26 mouse cellular contexts compared by ENCODE assay signal in genomic region chr6:120309338-120309737, GRCm38 (mm10). TPM values are rescaled to one million over a fixed set of nuclear protein-coding genes. Genes with fewer than 3 reads are reported as not detected.
A peak's percentile ranks its signal among the peaks of the same experiment; 100 is the strongest.
DNase-seq lines count a peak whose midpoint lies in the region; ATAC-seq lines count a peak whose summit lies in the region.
"Had no signal": no experiment of that assay in that cellular context is flagged by ENCODE, and none has a peak within 500 bp of the region (broad histone marks: within the 10 kb centered on the region; RNA-seq: fewer than 3 reads in every experiment).

No protein-coding gene starts in this region.

- WGBS in heart, embryonic 13.5 days = 44% methylated on average over 9 of the region's 9 CpGs
- 74% methylated on average over 9 of the region's 9 CpGs for WGBS in midbrain, embryonic 11.5 days
- whole genome bisulfite sequencing in midbrain, embryonic 16.5 days = 76% methylated on average over 9 of the region's 9 CpGs

- H3K4me1 ChIP-seq in heart, embryonic 13.5 days = peaks cover 28% of the 10 kb centered on the region
- H3K4me1 ChIP-seq in midbrain, embryonic 11.5 days (ENCODE audit: control insufficient read depth, insufficient read depth, low read length) = no peaks in the 10 kb centered on the region
- H3K4me1 ChIP-seq in midbrain, embryonic 16.5 days (ENCODE audit: control insufficient read depth, insufficient read depth, low read length) = no peaks in the 10 kb centered on the region
- H3K4me1 ChIP-seq: embryonic facial prominence, embryonic 13.5 days; midbrain, embryonic 12.5 days had no signal

- intact Hi-C loops in heart, postnatal 36 days (cut with DNase I) = no loop called here

- no peaks in the 10 kb centered on the region for H3K9me3 ChIP-seq in heart, embryonic 13.5 days
- no peaks in the 10 kb centered on the region for H3K9me3 ChIP-seq in midbrain, embryonic 11.5 days (ENCODE audit: control insufficient read depth, low read length)
- H3K9me3 ChIP-seq in midbrain, embryonic 16.5 days (replicated peaks; ENCODE audit: control insufficient read depth, low read length, poor library complexity, severe bottlenecking) = no peaks in the 10 kb centered on the region
- H3K9me3 ChIP-seq: embryonic facial prominence, embryonic 13.5 days; midbrain, embryonic 12.5 days had no signal

- peak overlapping the region; percentile 51 for H3K27ac ChIP-seq in heart, embryonic 13.5 days (replicated peaks)
- H3K27ac ChIP-seq in midbrain, embryonic 11.5 days (ENCODE audit: low read depth, low read length) = no peak overlapping the region
- no peak overlapping the region for H3K27ac ChIP-seq in midbrain, embryonic 16.5 days (ENCODE audit: low read length)
- H3K27ac ChIP-seq: embryonic facial prominence, embryonic 13.5 days; heart, adult 2 months; macrophage; midbrain, embryonic 12.5 days had no signal

- H3K27me3 ChIP-seq in heart, embryonic 13.5 days (replicated peaks) = peaks cover 10% of the 10 kb centered on the region; the same call in 1 of the 2 replicates
- H3K27me3 ChIP-seq in midbrain, embryonic 11.5 days (ENCODE audit: control insufficient read depth, insufficient read depth, low read length) = no peaks in the 10 kb centered on the region
- H3K27me3 ChIP-seq in midbrain, embryonic 16.5 days (ENCODE audit: control insufficient read depth, insufficient read depth, low read depth, low read length) = no peaks in the 10 kb centered on the region
- H3K27me3 ChIP-seq: embryonic facial prominence, embryonic 13.5 days; midbrain, embryonic 12.5 days; Patski had no signal

- 0 out of 2 replicates have a peak overlapping the region, but pooled peaks have one; percentile 6 for H3K4me3 ChIP-seq in heart, embryonic 13.5 days
- no peak overlapping the region for H3K4me3 ChIP-seq in midbrain, embryonic 11.5 days (ENCODE audit: low read depth, low read length)
- H3K4me3 ChIP-seq in midbrain, embryonic 16.5 days (ENCODE audit: low read depth, low read length) = no peak overlapping the region
- H3K4me3 ChIP-seq: embryonic facial prominence, embryonic 13.5 days; heart, adult 2 months; midbrain, embryonic 12.5 days had no signal

- H3K9ac ChIP-seq in heart, embryonic 13.5 days = no peak overlapping the region
- no peak overlapping the region for H3K9ac ChIP-seq in midbrain, embryonic 11.5 days (ENCODE audit: low read length)
- H3K9ac ChIP-seq in midbrain, embryonic 16.5 days (ENCODE audit: low read depth, low read length) = no peak overlapping the region
- H3K9ac ChIP-seq: embryonic facial prominence, embryonic 13.5 days; forebrain, postnatal 0 days; midbrain, embryonic 12.5 days had no signal

- H3K36me3 ChIP-seq in heart, embryonic 13.5 days = no peaks in the 10 kb centered on the region
- H3K36me3 ChIP-seq in midbrain, embryonic 11.5 days (ENCODE audit: control insufficient read depth, insufficient read depth, low read length) = no peaks in the 10 kb centered on the region
- H3K36me3 ChIP-seq in midbrain, embryonic 16.5 days (ENCODE audit: control insufficient read depth, insufficient read depth, low read length) = no peaks in the 10 kb centered on the region
- H3K36me3 ChIP-seq: embryonic facial prominence, embryonic 13.5 days; midbrain, embryonic 12.5 days had no signal

- no peak for DNase-seq in heart, postnatal 36 days
- DNase-seq in midbrain, embryonic 11.5 days (ENCODE audit: low spot score, missing footprints) = peak; percentile 65
- peak; percentile 86 for DNase-seq in kidney, adult 9 months
- DNase-seq in adrenal gland, adult 2 months = no peak
- DNase-seq: adrenal gland, postnatal 36 days; B cell, adult 2 months; cerebellum, adult 9-10 months; forebrain, postnatal 0 days; lung, adult 2 months; right cerebral cortex, postnatal 4 days had no signal

- no peak for ATAC-seq in heart, embryonic 13.5 days (ENCODE audit: extremely low read depth, insufficient number of reproducible peaks, low FRiP score, low TSS enrichment)
- no peak for ATAC-seq in midbrain, embryonic 11.5 days (ENCODE audit: low FRiP score)
- ATAC-seq in midbrain, embryonic 16.5 days = no peak
- ATAC-seq in CD4-positive, CD25-positive, alpha-beta regulatory T cell, adult 4 months = no peak
- ATAC-seq: activated CD4-positive, CD25-positive, alpha-beta regulatory T cell, adult 4 months; forebrain, postnatal 0 days; hindbrain, embryonic 16.5 days; Patski had no signal

- peak overlapping the region; percentile 48 for H3K4me2 ChIP-seq in heart, embryonic 13.5 days
- H3K4me2 ChIP-seq in midbrain, embryonic 11.5 days = no peak overlapping the region
- H3K4me2 ChIP-seq in midbrain, embryonic 16.5 days (ENCODE audit: low read length) = no peak overlapping the region
- H3K4me2 ChIP-seq: embryonic facial prominence, embryonic 13.5 days; midbrain, embryonic 12.5 days had no signal

RNA-seq across cellular contexts. Expression of gene B4galnt3, which starts 15.0 kb away (rescaled TPM):
- polyA plus RNA-seq in heart, embryonic 13.5 days (2015; fragmentation: Nextera tagmentation; extraction: Ambion mirVana) = 0.31 and 0.37 TPM in 2 replicates
- under 1 TPM; 0.27 to 0.39 TPM for total RNA-seq in heart, postnatal 36 days (2021)
- 0.07 and 0.14 TPM in 2 replicates for polyA plus RNA-seq in midbrain, embryonic 11.5 days (2014; fragmentation: Nextera tagmentation; extraction: Ambion mirVana)
- polyA plus RNA-seq in midbrain, embryonic 16.5 days (2015; fragmentation: Nextera tagmentation; extraction: Ambion mirVana) = 0.11 TPM in 1 of 2 replicates, not detected in the other
- not detected for polyA plus RNA-seq in CD4-positive, CD25-positive, alpha-beta regulatory T cell, adult 4 months (2017; shearing (Covaris generic))
- total RNA-seq in adrenal gland, adult 2 months (2021) = 10 to 100 TPM in 1 of 2 experiments, 1 to 10 TPM in 1; 5.6 to 12.6 TPM
- polyA plus RNA-seq in adrenal gland, adult 2 months (2012; rRNA removed) = 4.7 and 5.0 TPM in 2 replicates
- total RNA-seq: neutrophil, adult 5-6 weeks had no signal
- polyA plus RNA-seq: macrophage had no signal

RNA-seq across cellular contexts. Expression of gene D330020A13Rik, which starts 15.2 kb away (rescaled TPM):
- 0.23 TPM in 1 of 2 replicates, not detected in the other for polyA plus RNA-seq in heart, embryonic 13.5 days (2015; fragmentation: Nextera tagmentation; extraction: Ambion mirVana)
- not detected for total RNA-seq in heart, postnatal 36 days (2021)
- polyA plus RNA-seq in midbrain, embryonic 11.5 days (2014; fragmentation: Nextera tagmentation; extraction: Ambion mirVana) = not detected in 2 replicates
- not detected in 2 replicates for polyA plus RNA-seq in midbrain, embryonic 16.5 days (2015; fragmentation: Nextera tagmentation; extraction: Ambion mirVana)
- polyA plus RNA-seq in CD4-positive, CD25-positive, alpha-beta regulatory T cell, adult 4 months (2017; shearing (Covaris generic)) = not detected
- under 1 TPM in 1 of 2 experiments, not detected in 1; 0.38 TPM for total RNA-seq in adrenal gland, adult 2 months (2021)
- 4.5 and 6.4 TPM in 2 replicates for polyA plus RNA-seq in adrenal gland, adult 2 months (2012; rRNA removed)
- total RNA-seq: forebrain, postnatal 0 days; gastrocnemius, adult 8-10 months; heart, adult 2 months; layer of hippocampus, postnatal 25 days; left cerebral cortex, postnatal 14 days; neutrophil, adult 5-6 weeks had no signal
- polyA plus RNA-seq: activated CD4-positive, CD25-positive, alpha-beta regulatory T cell, adult 4 months; cortical plate, adult 2 months; forebrain, postnatal 0 days; heart, adult 2 months; lung, adult 2 months; macrophage; midbrain, embryonic 12.5 days; urinary bladder, adult 2 months had no signal

RNA-seq across cellular contexts. Expression of gene Kdm5a, which starts 54.6 kb away (rescaled TPM):
- 28.8 and 29.4 TPM in 2 replicates for polyA plus RNA-seq in heart, embryonic 13.5 days (2015; fragmentation: Nextera tagmentation; extraction: Ambion mirVana)
- 10 to 100 TPM; 31.4 to 33.9 TPM for total RNA-seq in heart, postnatal 36 days (2021)
- 62.1 and 67.1 TPM in 2 replicates for polyA plus RNA-seq in midbrain, embryonic 11.5 days (2014; fragmentation: Nextera tagmentation; extraction: Ambion mirVana)
- 32.0 and 37.8 TPM in 2 replicates for polyA plus RNA-seq in midbrain, embryonic 16.5 days (2015; fragmentation: Nextera tagmentation; extraction: Ambion mirVana)
- 10 to 100 TPM; 82.2 to 92.8 TPM for polyA plus RNA-seq in CD4-positive, CD25-positive, alpha-beta regulatory T cell, adult 4 months (2017; shearing (Covaris generic))
- total RNA-seq in adrenal gland, adult 2 months (2021) = 10 to 100 TPM; 42.8 to 46.2 TPM
- polyA plus RNA-seq in adrenal gland, adult 2 months (2012; rRNA removed) = 1.0 TPM in 2 replicates

RNA-seq across cellular contexts. Expression of gene Ccdc77, which starts 54.8 kb away (rescaled TPM):
- 17.5 and 20.2 TPM in 2 replicates for polyA plus RNA-seq in heart, embryonic 13.5 days (2015; fragmentation: Nextera tagmentation; extraction: Ambion mirVana)
- total RNA-seq in heart, postnatal 36 days (2021) = 1 to 10 TPM; 4.1 to 5.8 TPM
- 25.7 and 27.5 TPM in 2 replicates for polyA plus RNA-seq in midbrain, embryonic 11.5 days (2014; fragmentation: Nextera tagmentation; extraction: Ambion mirVana)
- polyA plus RNA-seq in midbrain, embryonic 16.5 days (2015; fragmentation: Nextera tagmentation; extraction: Ambion mirVana) = 10.5 and 11.3 TPM in 2 replicates
- polyA plus RNA-seq in CD4-positive, CD25-positive, alpha-beta regulatory T cell, adult 4 months (2017; shearing (Covaris generic)) = 10 to 100 TPM in 1 of 2 experiments, 1 to 10 TPM in 1; 8.9 to 15.0 TPM
- total RNA-seq in adrenal gland, adult 2 months (2021) = 1 to 10 TPM; 4.2 to 6.8 TPM
- polyA plus RNA-seq in adrenal gland, adult 2 months (2012; rRNA removed) = 1.3 and 1.7 TPM in 2 replicates

Comparison
In these comparisons a context has a peak if more than half of its experiments do, and no peak if none do; other contexts are left out.
1. DNase-seq: peak in midbrain, embryonic 11.5 days (single experiment) and kidney, adult 9 months (single experiment); none in heart, postnatal 36 days (0 of 2) and adrenal gland, adult 2 months (single experiment).
2. RNA of gene Kdm5a, which starts 54.6 kb away (polyA plus RNA-seq): 82.2 to 92.8 TPM in CD4-positive, CD25-positive, alpha-beta regulatory T cell, adult 4 months, 62.1 to 67.1 TPM in midbrain, embryonic 11.5 days, 32.0 to 37.8 TPM in midbrain, embryonic 16.5 days and 28.8 to 29.4 TPM in heart, embryonic 13.5 days; 1.0 TPM in adrenal gland, adult 2 months; every median in the first group is over 10 times any median in the second.